Mouse (Mus musculus) erythroid progenitor cell, adult 5-6 weeks (primary cell): ENCODE measurements at regions not wholly inside any gene's neighbourhood (a gene's known extent, or its start where the extent isn't known, plus 50 kb on each side); places are given as distances from the start of the nearest gene placed in this dataset.

Experiments
- ATAC-seq: replicated peaks from 2 replicates; pipeline ENCODE4 v1.8.0; 2016; ENCODE audit warnings: moderate number of reproducible peaks, mild to moderate bottlenecking, moderate TSS enrichment, inconsistent platforms; ENCODE audit not compliant: poor library complexity, low FRiP score, severe bottlenecking

DNA sequence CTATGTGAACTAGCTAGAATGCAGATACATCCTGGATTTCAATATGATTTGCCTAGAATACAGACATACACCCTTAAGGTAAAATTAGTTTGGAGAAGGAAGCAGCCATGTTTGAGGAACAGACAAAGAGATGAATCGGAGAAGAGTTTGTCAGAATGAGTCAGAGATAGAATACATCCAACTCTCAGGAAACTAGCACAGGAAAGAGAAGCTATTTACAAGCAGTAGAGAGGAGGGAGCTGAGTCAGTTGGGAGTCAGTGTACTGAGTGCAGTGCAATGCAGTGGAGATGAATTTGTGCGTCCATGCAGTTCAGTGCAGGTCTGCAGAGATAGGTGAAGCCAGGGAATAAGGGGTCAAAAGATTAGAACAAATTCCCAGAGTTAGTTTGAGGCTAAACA, 205.5 kb upstream of the Hand2 start:
- ATAC-seq: no peak

DNA sequence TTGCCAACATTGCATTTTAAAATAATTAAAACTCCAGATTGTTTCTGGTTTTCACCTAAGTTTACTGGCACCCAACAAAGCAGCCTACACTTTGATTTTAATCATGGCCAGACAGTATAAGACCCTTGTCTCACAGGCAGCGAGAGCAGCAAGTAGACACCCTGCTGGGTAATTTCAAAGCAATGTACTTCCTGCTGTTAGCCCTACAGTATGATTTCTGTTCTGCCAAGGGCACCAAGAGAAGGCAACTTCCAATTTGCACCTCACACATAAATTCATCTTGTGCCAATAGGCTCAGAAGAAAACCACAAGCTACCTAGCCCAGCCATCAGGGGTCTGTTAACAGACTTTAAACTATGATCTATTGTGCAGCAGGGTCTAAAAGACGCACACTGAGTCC, 186.7 kb upstream of the Hand2 start:
- no peak for ATAC-seq

DNA sequence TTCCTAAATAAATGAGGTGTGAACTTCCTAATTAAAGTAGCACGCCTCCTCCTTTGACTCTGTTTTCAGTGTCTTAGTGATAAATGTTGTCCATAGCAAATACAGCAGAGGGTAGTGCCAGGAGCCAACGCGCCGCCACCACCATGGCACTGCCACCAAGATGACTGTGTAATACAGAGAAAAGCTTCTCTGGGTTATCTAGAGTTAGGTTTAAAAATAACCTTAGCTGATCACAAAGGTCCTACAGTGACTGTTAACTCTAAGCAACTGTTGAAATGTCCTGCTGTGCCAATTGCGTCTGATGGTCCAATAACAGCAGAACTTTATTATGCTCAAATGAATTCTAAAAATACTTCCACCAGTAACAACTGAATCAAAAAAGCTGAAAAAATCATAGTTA, 186.1 kb upstream of the Hand2 start:
- ATAC-seq: no peak

DNA sequence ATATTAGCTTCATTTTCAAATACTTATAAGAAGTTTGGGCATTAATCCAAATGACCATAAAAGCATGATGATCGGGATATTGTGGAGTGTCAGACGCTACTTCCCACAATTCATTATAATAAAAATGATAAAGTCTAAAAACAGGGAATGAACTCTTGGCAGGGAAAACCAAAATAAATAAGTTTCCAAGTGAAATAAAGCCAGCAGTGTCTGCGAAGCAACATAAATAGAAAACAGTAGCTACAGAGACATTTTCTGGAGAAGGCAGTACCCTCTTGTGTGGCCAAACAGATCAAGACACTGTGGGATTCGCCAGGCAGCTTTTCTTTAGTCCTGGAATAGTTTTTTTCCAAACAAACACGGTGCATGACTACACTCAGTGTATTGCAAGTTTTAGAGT, 172.7 kb upstream of the Hand2 start:
- ATAC-seq: no peak

DNA sequence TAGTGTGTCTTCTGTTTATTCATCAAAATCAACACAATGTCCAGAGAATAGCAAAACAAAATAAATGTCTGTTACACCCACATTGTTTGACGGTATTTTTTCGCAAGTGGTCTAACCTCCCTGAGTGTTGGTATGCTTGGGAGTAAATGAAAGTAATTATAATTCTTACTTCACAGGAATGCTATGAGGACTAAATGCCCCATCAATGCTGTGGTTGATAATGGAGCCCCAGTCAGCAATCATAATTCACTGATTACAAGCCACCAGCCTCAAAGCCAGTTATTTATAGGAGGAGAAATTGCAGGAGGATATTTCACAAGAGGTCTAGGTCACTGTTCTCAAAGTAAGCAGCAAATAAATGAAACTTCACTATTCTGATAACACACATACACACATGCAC, 129.6 kb upstream of the Hand2 start:
- no peak for ATAC-seq

DNA sequence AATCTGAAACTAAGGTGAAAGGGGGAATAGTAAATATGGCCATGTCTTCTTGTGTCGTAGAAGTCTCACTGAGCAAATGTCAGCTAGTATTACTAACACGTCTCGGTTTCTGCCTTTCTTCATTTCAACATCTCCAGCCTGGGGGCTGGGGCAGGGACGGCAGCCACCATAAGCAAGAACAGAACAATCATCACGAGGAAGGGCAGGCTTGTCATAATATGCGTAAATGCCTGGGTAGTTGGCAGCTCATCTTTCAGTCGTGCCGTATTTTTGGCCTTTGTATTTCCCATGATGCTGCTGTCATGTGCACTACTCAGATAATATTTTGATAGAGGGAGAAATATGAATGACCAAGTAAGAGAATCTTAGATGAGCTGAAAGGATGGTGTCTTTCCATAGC, 120.5 kb upstream of the Hand2 start:
- ATAC-seq: no peak

DNA sequence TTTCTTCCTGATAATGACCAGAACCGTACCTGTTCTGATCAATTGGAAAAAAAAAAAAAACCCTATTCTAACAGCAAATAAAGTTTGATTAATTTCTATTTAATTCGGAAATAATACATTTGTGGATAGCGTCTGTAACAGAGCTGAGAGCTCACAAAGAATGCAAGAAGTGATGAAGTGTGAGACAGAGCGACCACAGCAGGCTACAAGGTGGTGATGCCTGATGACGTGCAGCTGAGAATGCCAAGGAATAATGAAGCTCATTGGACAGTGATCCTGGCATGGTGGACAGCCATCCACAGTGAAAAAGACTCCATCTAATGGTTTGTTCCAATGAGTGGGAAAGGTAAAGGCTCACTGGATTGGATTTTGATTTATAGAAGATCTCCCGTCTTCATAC, 111.2 kb upstream of the Hand2 start:
- no peak for ATAC-seq

DNA sequence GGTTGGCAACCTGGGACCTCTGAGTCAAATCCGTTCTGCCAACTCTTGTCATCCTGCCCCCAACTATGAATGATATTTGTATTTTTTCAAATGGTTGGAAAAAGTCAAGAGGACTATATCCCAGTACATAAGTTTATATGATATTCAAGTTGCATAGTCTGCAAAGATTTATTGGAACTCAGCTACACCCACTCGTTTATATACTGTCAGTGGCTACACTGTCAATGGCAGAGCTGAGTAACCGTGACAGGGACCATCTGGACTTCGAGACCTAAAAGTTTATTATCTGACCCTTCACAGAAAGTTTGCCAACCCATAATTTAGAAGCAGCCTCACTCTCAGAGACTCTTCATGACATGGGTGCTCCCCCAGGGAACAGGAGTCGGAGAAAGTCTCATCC, 107.7 kb upstream of the Hand2 start:
- ATAC-seq: no peak

DNA sequence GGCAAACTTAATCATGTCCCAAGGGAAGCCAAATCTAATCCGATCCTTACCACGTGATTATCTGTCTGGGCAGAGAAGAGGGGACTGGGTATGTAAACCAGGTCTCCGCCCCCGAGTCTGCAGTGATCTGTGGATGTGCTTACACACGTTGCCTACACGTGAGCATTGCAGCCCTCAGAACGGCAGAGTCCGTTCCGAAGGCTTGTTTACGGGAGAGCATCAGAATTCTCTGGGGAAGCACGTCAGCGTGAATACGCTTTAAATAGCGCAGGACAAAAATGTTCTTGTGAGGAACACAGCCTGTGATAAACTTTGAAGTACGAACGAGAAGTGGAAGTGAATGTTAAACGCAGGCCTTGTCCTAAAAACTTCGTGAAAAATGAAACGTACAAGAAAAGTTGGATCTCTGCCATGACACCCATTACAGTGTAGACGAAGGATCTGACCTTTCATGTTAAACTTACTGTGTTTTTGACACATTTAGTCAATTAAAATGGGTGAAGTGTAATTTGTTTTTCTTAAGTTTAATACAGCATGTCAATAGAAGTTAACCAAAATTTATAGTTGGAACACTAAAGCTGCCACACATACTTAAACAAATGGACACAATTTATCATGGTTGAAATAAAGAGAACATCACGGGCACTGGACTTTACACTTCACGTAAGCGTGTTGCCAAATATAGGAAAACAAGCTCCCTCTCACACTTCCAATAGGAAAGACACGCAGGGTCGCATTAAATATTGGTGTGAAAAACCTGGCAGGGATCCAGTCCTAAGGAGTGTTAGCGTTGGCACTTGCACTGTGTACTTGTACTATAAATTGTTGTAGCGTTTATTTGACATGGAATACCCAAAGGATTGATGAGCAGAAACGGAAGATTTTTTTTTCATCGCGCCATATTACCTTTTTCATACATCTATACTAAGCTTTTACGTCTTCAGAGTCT, 106.5 kb upstream of the Hand2 start:
- ATAC-seq: no peak

DNA sequence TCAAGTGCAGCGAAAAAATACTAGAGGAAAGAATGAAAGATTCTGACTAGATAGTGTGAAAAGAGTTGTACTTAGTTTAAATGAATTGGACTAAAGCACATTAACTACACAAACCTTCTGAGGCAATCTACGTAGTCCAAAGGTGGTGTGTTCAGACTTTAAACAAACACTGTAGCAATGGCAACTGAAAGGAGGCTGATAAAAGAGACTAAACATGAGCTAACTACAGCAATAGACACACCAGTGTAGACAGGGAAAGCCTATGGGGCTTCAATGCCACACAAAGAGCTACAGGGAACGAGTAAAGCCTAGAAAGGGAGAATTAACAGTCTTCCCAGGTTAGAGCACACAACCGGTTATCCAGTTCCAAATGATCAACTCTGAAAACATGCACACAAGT, 90.2 kb upstream of the Hand2 start:
- no peak for ATAC-seq

DNA sequence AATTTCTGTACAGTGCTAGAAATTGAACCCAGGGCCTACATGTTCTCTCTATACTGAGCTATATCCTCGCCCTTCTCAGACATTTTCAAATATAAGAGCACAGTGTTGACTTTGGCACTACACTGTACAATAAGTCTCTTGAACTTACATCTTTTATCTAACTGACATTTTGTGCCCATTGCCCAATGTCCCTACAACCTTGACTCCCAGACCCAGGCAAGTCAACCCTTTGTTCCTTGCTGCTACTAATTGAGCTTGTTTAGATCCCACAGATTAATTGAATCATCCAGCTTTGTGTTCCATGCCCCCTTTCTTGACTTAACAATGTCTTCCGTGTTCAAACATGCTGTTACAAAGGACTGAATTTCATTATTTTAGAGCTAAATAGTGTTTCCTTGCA, 78.5 kb upstream of the Hand2 start:
- no peak for ATAC-seq

DNA sequence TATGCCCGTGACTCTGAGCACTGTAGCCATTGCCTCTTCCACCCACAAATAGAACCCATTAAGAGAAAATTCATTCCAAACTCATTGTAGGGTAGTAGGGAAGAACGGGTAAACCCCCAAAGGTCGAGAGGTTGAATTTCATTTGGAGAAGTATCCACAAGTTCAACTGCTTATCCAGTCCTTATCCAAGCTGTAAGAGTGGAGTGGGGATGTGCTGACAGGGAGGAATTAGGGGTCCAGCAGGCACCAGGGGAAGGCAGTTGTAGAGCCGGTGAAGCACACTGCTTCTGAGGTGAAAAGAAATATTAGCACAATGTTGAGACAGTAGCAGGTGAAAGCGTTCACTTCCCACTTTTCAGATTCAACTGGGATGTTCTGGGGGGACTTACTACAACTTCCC, 71.7 kb upstream of the Hand2 start:
- ATAC-seq: no peak
